Mouse (Mus musculus) testis, postnatal 10 days (tissue): ENCODE measurements at regions not wholly inside any gene's neighbourhood (a gene's known extent, or its start where the extent isn't known, plus 50 kb on each side); places are given as distances from the start of the nearest gene placed in this dataset.

Experiments
- DNase-seq: peaks from one replicate; pipeline ENCODE4 v3.0.0; 2021; ENCODE audit warnings: low spot score

- no peak for DNase-seq
Measured at GRCm38 (mm10) chr8:8484546-8484945, 176.5 kb downstream of the Efnb2 start.

GRCm38 (mm10) chr8:8482707-8483480, 178.1 kb downstream of the Efnb2 start:
- no peak for DNase-seq

DNA sequence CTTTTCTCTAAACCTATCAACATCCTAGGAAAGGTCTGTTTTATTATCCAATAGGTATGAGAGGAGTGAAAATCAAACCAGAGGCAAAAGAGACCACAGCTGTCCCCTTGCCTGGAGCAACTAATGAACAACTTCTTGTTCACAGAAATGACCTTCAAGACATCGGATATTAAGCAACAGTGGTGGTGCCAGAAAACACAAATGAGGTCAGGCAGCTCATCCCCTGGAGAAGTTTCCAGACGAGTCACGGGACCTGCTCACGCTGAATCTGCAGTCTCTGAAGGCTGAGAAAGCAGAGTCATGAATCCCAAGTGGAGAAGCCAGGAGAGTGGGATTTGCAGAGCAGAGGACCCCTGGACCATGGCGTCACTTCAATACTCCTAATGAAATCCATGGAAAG, 183.6 kb downstream of the Efnb2 start:
- no peak for DNase-seq

DNA sequence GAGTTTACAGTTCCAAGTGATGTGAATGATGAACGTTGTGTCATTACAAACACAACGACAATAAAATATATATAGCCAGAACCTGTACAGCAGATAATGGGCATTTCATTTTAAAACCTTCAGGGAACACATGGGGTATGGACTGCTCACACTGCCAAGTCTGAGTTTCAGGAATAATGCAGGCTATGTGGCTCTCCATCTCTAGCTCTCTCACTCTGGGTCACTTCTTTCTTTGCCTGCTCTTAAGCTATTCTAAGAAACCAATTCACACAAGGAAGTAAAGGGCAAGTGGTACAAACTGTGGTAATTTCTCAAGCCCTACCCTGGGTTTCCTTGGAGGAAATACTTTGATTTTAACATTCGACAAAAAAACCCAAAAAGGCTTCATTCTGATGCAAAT, 192.5 kb downstream of the Efnb2 start:
- DNase-seq, result no peak

DNA sequence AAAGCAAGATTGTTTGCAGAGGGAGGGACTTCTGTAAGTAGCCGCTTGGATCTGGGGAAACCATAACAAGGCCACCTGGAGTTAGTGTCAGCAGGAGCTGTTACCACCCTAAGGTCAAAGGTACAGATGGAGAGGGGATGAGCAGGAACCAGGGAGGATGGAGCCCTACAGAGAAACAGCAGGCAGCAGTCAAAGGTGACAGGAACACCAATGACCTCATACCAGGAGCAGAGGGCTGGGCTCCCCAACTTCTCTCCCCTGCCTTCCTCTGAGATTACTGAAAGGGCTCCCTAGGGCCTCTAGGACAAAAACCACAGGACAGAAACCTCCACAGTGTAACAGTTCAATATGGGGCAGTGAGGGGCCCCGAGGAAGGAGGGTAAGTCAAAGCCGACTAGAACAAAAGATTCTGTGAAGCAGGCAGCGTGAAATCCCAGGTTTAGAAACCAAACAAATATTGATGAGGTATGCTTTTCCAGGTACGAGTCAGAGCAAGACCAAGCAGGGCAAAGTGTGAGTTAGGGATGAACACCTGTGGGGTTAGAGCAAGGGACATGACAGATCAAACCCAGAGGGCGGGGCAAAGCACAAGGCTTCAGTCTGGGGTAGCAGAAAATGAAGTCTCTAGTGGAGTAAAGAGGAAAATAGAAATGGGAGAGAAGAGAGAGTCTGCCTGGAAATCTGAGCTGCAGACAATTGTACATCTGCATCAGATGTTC, 194.4 kb downstream of the Efnb2 start:
- DNase-seq, result no peak

GRCm38 (mm10) chr8:8462455-8462854, 198.6 kb downstream of the Efnb2 start:
- no peak for DNase-seq

- peak; percentile 64 for DNase-seq
Measured at GRCm38 (mm10) chr8:8457536-8457935, 203.5 kb downstream of the Efnb2 start.

- DNase-seq, result no peak
Measured at GRCm38 (mm10) chr8:8453944-8454343, 207.1 kb downstream of the Efnb2 start.

DNA sequence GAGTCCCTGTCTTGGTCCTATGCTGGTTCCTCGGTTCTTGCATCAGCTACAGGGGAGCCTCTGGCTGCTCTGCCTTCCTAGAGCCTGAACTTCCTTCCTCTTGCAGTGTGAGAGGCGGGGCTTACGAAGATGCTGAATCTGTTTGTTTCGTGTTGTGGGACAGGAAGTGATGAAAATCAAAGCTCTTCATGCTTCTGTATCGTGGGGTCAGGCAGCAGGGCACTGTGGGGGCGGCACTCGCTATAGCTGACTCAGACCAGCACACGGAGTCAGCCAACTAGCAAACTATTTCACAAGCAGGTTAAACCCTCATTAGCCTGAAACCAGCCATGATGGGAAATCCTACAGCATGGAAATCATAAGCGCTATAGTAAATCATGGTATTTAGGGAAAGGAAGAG, 208.8 kb downstream of the Efnb2 start:
- DNase-seq, result no peak

DNA sequence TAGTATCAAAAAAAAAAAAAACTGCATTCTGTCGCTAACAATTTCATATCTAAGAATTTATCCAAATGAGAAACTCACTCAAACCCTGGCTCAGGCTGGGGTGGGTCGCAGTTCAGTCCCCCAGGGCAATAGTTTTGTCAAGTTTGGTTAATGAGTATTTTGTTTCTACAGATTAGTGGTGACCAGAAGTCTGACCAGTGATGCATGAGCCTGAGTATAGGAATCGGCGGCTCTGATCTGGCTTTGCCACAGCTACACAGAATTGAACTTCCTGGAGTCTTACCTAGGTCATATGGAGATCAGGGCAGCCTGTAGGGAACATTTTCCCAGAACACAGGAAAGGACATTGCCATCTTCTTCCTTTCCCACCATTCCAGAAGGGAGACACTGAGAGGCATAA, 212.1 kb downstream of the Efnb2 start:
- DNase-seq, result no peak

DNA sequence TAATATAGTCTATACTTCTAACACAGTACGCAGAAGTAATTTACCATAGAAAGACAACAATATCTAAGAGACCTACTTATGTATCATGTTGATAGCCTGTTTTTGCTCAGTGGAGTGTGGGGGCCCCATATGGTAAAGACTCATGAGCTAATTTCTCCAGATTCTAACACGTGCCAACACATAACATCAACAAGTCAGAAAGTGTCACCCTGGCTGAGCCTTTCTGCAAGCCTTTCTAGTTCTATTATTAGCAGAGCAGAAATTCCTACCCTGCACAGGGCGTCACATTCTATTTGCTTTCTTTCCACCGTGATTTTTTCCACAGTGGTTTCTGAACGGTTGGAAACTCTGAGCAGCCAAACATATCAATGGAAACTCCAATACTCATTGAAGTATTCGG, 219.5 kb downstream of the Efnb2 start:
- DNase-seq, result no peak

DNA sequence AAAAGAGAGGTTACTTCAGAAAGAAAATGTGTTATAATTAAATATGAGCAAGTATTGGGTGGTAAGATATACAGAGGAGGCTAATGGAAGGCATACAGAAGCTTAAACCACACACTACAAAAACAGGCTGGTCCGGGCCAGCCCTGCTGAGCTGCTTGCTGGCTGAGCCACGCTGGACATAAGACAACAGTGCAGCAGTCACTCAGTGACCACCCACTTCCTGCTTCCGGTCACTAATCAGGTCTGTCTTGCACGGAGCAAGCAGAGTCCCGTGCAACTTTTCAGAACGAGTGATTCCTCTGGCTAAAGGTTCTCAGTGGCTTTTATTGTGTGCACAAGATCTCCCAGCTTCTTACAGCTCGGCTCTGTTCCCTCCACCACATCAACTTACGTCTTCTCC, 220.1 kb downstream of the Efnb2 start:
- no peak for DNase-seq

- DNase-seq, result no peak
Measured at GRCm38 (mm10) chr8:8426201-8426600, 234.8 kb downstream of the Efnb2 start.

DNA sequence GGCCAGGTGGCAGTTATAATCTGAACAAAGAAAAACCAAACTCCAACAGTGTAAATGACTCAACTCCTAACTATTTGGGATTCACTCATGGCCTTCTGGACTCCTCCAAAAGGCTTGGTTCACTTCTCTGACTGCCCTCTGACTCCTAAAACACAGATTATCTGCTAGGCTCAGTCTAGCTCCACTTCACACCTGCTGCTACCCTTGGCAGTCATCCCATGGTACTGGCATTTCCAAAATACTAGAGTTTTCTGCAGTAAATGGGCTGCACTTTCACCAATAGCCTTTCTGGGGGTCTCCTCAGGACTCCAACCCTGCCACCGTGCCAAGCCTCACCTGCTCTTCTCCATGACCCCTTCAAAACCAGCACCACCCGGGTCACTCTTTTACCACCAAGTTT, 237.6 kb downstream of the Efnb2 start:
- DNase-seq, result no peak

- no peak for DNase-seq
Measured at GRCm38 (mm10) chr8:8421713-8422112, 239.3 kb downstream of the Efnb2 start.

DNA sequence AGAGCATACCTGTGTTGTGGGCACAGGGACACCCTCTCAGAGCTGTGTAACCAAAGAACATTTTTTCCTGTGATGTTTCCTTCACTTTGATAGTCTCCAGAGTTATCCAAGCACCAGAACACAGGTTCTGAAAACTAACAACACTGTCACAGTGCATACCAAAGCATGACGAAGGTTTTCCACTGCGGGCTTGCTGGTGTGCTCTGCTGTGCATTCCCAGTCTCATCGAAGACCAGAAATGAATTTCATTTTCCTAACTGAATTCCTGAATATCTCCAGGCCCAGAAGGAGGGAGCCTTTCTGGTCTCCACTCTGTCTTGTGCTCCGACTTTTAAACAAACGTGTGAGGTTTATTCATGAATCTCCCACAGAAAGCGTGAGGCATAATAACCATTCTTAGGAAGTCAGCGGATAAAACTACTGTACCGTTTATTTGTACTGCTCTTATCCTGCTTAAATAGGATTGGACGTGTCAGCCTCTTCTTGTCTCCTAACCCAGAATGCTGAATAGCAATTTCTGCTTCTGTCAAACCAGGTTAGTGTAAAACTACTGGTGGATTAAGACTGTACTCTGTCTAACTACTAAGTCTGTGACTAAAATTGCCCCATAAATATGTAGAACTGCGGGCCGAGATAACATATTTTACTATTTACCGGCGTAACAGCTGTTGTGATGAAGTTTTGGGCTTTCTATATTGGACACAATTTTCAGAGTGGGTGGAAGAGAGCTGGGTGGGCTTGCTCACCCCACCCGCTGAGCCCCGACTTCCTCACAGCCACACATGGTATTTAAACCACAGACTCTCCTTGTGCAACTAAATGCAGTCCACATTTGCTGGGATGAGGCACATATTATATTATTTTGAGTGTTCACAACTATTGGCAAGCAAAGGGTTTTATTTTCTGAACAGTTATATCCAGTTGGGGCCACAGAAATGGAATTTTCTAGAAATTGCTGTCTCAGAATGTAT, 241.4 kb downstream of the Efnb2 start:
- DNase-seq, result no peak

DNA sequence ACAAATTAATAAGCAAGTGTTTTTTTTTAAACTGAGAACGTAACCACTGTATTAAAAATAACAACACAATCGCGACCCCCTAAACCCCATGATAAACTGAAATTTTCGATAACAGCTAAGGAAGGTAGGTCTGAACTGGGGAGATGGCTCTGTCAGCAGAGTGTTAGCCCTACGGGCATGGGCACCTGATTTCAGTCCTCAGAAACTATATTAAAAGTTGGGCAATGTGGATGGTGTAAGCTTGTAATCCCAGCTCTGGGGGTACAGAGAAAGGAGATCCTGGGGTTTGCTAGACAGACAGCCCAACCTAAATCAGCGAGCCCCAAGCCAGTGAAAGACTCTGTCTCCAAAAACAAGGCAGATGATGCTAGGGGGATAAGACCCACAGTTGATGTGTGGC, 242.1 kb downstream of the Efnb2 start:
- DNase-seq, result no peak

DNA sequence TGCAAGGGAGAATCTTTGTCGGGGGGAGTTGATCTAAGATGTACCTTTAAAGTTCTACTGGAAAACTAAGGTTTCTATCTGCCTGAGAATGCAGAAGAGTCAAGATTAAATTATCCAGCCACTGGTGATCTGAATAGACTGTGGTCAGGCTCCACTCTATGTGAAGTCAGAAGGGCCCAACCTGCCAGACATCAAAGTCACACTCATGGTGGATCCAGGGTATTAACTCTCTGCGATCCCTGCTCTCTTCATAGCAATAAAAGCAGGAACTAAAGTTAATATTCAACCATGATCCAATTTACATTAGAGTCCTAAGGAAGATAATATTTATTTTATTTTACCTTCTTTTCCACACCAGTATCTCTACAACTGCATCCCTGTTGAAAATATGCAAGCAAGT, 242.5 kb downstream of the Efnb2 start:
- DNase-seq, result no peak

DNA sequence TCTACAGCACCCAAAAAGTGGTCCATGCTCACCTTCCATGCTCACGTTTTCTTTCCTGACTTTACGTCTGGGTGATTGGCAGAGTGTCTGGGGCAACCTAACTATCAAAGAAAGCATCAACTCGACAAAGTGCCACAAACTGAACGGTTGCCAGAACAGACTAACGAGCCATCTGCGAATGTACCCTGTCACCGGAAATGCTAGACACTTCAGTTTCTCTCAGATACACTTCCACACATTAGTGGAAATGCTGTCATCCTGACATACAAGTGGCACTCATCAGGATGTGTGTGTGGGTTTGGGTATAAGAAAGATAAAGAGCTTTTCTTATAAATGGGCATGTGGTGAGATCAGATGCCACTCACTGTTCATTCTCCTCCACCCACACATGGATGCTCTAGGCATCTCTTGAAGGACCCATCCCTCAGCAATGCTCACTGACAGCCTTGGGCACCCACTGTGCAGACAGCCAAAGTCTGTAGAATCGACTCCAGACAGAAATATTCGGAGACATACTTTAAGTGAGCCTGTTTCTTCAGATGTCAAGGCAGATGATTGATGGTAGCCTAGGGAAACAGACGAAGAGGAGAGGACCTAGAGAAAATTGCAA, 244.8 kb downstream of the Efnb2 start:
- no peak for DNase-seq

DNA sequence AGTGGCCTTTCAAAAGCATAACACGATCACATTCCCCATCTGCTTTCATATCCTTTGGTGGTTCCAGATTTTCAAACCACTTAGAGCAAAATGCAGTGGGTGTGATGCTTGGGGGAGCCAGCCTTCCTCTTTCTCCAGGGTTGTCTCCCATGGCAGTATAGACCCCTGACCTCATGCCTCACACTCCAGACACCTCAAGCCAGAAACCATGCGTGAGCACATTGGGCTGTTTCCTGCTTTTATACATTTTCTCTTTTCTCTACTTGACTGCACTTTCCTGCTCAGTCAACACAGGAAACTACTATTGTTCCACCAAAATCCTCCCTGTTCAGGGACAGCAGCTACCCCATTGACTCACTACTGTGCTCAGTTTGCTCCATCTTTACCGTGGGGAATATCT, 253.7 kb downstream of the Efnb2 start:
- no peak for DNase-seq

GRCm38 (mm10) chr8:8403410-8403809, 257.6 kb downstream of the Efnb2 start:
- DNase-seq, result no peak

GRCm38 (mm10) chr8:8392303-8392702, 268.7 kb downstream of the Efnb2 start:
- DNase-seq, result no peak
